Mouse (Mus musculus) monocyte, adult 5-6 weeks (primary cell): ENCODE measurements at regions not wholly inside any gene's neighbourhood (a gene's known extent, or its start where the extent isn't known, plus 50 kb on each side); places are given as distances from the start of the nearest gene placed in this dataset.

Experiments used
- ATAC-seq: fragments of 153-309, 156-312 bp; replicated peaks from 2 replicates; pipeline ENCODE4 v1.8.0; 2017; ENCODE audit warnings: mild to moderate bottlenecking; ENCODE audit not compliant: low TSS enrichment, insufficient number of reproducible peaks, severe bottlenecking, poor library complexity, low FRiP score

DNA sequence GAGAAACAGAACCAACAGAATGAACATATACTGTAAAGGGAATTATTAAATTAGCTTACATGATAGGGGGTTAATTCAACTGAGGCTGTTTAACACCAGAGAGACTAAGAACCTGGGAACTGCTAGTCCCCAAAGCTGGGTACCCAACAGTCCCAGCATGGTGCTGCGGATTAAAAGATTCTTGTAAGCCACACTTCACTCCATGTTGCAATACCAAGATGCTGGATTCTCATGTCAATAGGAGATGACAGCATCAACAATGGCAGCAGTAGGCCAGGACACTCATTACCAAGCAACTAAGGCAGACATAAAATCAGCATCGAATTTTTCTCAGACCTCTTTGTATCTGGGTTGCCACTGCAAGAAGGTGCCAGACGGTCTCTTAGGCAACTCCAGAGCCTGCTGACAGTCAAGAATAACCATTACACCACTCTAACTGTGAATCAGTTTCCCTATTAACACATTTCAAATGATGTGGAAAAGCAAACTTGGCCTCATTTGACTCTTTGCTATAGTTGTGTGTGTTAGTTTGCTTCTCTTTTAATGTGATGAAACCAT is 79.1 kb upstream of the Gls start:
- ATAC-seq: no peak

DNA sequence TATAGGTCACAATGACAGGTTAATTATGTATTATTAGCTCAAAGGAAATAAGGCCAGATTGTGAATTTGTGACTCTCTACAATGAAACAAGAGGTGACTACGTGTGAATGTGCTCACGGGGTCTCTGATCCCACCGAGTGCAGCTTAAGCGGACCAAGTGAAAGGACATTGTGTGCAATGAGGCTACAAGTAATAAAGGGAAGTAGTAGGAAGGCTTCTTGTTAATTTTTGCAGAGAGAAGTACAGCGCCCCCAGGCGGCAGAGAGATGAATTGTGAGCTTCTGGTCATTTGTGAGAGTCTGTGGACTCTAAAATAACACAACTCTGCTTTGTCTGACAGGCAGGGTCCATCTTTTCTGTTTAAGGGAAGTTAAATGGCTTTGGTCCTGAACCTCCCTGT is 73.9 kb upstream of the Gls start:
- ATAC-seq: no peak

DNA sequence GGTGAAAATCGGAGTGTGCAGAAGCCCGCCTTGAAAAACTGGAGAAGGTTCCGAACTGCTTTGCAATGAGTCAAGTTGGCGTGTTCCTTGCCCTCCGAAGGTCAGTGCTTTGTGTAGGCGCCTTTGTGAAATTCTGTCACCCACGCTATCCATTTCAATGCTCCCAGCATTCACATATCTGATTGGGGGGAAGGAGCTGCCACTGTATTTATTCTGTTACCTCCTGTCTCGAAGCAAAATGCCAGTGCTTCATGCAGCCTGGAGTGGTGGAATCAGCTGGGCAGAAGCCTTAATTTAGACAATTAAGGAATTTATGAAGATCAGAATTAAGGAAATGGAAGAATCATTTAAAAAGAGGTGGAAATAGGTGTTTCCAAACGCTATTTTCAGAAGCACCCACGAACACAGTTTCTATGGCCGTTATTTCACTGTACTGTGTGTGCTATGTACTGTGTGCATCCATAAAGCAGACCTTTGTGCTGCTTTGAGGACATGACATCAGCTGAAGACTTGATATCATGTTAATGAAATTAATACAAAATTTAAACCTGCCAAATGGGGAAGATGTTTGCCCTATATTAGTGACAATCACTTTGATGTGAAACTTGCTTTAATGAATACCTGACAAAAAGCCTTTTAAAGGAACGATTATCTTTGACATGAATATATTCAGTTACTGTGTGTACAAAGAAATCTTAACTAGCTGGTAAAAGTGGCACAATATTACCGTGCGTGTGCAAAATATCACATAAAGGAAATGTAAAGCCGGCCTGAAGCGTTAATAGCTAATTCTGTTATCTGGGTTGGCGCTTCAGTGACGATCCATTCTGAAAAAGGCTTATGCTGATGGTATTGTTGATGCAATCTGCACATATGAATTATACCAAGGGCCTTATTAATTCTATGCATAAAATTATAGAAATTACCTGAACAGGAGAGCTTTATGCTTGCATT is 72.9 kb upstream of the Gls start:
- no peak for ATAC-seq

DNA sequence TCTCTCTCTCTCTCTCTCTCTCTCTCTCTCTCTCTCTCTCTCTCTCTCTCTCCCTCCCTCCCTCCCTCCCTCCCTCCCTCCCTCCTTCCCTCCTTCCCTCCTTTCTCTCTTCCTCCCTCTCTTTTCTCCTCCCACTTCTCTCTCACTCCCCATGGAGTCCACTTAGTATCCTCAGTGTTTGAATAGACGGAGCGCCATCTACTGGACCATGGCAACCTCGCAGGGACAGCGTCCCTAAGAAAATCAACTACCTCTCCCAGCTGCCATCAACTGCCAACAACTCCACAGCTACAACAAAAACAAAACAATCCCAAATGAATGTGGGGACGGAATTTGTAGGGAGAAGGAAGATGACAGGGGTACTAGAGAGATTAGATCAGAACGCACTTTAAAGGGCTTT is 69.5 kb upstream of the Gls start:
- peak; percentile 72 for ATAC-seq

DNA sequence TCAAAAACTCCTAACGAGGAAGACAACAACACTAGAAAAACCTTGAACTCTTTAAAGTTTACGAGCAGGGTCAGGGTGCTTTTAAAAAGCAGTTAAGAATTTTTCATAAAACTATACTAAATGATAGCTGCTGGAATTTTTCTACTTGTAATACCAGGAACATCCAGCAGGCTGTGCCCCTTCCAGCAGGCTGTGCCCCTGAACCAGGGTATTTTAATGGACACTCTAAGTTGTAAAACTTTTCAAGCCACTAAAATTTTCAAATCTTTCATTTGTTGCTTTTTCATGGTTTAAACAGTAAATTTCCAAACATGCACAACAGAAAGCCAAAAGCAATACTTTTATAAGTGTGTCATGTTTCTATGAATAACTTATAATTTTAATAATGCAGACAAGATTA is 68.2 kb upstream of the Gls start:
- no peak for ATAC-seq

DNA sequence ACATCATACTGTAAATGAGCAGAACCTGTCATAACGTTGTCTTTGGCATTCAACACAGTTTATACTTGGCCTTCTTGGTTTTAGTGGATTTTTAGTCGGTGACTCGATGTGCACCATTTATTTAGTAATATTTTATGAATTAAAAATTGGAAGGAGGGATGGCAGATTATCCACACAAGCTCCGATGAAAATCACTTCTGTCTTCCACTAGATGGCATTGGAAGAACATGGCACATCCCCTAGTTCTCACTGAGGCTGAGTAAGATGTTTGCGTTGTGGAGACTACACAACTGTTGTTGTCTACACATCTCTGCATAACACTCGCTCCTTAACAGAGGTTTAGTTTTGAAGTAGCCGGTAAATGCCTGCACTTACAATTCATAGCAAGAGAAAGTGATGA is 66.5 kb upstream of the Gls start:
- no peak for ATAC-seq

DNA sequence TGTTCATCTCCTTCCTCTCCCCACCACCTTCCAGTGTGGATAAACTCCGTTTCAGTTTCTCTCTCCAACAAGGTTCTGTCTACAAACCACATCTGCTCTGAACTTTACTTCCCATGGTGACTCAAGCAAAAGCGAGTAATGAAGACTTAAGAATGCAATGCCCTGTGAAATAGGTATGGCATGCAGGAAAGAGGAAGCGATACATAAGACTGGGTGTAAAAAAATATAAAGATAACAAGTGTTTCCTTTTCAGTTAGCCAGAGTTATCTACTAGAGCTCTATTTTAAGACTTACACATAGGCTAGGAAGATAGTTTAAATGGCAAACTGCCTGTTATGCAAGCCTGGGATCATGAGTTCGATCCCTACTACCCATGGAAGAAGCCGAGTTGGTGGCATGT is 65.3 kb upstream of the Gls start:
- no peak for ATAC-seq

DNA sequence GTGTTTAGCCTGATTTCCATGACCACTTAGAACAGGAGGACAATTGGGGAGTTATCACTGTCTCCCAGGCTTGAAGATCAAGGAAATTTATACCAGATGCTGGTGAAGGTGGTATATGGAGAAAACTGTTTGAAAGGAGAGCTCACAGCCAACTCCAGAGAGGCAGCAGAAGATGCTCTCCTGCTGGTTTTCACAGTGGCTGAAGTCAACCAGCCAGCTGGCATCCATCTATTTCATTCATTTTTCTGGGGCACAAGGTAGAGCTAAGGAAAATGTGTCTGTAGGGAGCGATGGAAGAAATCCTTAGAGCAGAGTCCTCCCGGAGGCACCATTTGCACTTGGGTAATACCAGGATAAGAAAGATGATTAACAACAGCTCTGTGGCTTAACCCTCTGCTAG is 63.1 kb upstream of the Gls start:
- ATAC-seq: no peak

DNA sequence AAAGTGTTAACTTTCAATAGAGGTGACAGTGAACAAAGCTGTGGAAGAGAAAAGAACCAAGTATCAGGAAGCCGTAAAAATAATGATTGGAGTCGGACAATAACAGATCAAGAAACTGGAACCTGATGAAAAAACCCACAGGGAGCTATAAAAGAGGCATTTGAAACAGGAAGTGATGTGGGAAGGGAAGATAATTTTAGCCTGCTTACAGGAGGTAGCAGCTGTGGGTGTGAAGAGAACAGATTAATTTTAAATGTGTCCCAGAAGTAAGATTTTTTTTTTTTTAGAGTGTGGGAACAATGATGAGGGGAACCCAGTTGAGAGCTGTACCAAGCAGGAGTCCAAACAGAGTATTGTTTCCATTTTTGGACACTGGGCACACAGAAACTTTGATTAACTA is 61.5 kb upstream of the Gls start:
- ATAC-seq: no peak

DNA sequence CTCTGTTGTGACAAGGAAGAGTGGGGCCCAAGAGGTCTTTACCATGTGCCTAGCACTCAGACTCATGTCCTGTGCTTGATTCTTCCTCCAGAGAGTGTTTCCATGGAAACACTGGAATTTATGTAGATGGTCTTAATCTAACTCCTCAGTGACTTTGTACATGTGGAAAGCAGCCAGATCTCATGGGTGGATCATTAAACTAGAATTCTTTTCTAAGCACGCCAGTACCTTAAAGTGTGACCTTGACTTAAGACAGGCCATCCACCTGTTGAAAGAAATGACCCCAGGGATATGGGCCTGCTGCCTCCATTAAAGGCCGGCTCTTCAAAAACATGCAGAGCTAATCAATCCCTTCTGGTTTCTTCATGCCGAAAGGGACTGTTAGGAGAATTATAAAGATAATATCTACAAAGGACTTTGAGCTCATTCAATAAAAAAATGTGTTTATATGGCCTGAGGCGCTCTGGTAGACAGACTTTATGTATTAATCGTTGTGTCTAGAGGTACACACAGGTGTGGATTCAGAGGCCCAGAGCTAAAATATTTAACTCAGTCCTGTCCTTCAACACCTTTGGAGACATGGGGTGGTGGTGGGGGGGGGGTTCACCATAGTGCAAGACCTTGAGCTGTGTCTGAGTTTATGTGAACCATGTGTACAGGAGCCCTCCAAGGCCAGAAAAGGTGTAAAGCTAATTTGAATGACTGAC is 60.5 kb upstream of the Gls start:
- ATAC-seq: no peak
